In the genomic region with DNA sequence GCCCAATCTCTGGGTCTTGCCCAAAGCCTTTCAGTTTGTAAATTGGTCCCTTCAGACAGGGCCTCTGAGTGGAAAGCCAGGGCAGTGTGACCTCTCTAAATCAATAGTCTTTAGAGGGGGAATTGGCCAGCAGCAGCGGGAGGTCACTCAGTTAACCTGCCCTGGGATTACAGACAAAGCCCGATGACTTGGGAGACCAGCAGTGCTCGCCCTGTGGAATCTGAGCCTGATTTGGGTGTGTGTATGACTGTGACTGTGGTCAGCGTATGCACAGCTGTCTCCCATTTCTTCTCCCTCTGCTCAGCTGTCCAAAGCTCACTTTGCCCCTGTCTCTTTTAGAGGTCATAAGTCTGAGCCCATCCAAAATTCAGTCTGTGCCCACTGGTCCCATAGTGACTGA, we compare ENCODE assay signal across 34 mouse cellular contexts. TPM values are rescaled to one million over a fixed set of nuclear protein-coding genes. Genes with fewer than 3 reads are reported as not detected.
DNase-seq lines count a peak whose midpoint lies in the region; ATAC-seq and TF ChIP-seq lines count a peak whose summit lies in the region.
"Had no signal": no experiment of that assay in that cellular context is flagged by ENCODE, and none has a peak within 500 bp of the region (broad histone marks: within the 10 kb centered on the region; RNA-seq: fewer than 3 reads in every experiment).

No protein-coding gene starts in this region.

- ATAC-seq in kidney, embryonic 15.5 days (replicated peaks; ENCODE audit: low FRiP score): 0 out of 2 replicates have a peak, but pooled peaks have one; percentile 34
- no peak for ATAC-seq in midbrain, embryonic 11.5 days (ENCODE audit: low FRiP score)
- ATAC-seq: forebrain, embryonic 15.5 days; liver, postnatal 0 days; Patski had no signal

- 30% methylated on average over 4 of the region's 4 CpGs for WGBS in kidney, embryonic 15.5 days
- WGBS in kidney, adult 2 months: 59% methylated on average over 4 of the region's 4 CpGs
- WGBS in midbrain, embryonic 10.5 days: 24% methylated on average over 4 of the region's 4 CpGs
- 30% methylated on average over 4 of the region's 4 CpGs for WGBS in midbrain, embryonic 11.5 days

- H3K27me3 ChIP-seq in kidney, embryonic 15.5 days: no peaks in the 10 kb centered on the region
- no peaks in the 10 kb centered on the region for H3K27me3 ChIP-seq in kidney, adult 2 months (replicated peaks; ENCODE audit: control insufficient read depth, insufficient read depth, low read length)
- no peaks in the 10 kb centered on the region for H3K27me3 ChIP-seq in midbrain, embryonic 10.5 days (ENCODE audit: low read depth, poor library complexity, severe bottlenecking)
- H3K27me3 ChIP-seq in midbrain, embryonic 11.5 days (ENCODE audit: control insufficient read depth, insufficient read depth, low read length): no peaks in the 10 kb centered on the region
- H3K27me3 ChIP-seq: forebrain, embryonic 15.5 days; hindbrain, embryonic 15.5 days; limb, embryonic 12.5 days; neural tube, embryonic 13.5 days; Patski had no signal

- H3K4me2 ChIP-seq in kidney, embryonic 15.5 days: no peak overlapping the region
- H3K4me2 ChIP-seq in midbrain, embryonic 11.5 days: no peak overlapping the region
- H3K4me2 ChIP-seq: forebrain, embryonic 15.5 days; heart, embryonic 11.5 days; hindbrain, embryonic 15.5 days; limb, embryonic 12.5 days; liver, embryonic 11.5 days; neural tube, embryonic 13.5 days had no signal

- H3K9me3 ChIP-seq in kidney, embryonic 15.5 days (replicated peaks): no peaks in the 10 kb centered on the region
- H3K9me3 ChIP-seq in midbrain, embryonic 10.5 days (replicated peaks): no peaks in the 10 kb centered on the region; the same call in 1 of the 2 replicates
- no peaks in the 10 kb centered on the region for H3K9me3 ChIP-seq in midbrain, embryonic 11.5 days (ENCODE audit: control insufficient read depth, low read length)
- H3K9me3 ChIP-seq: forebrain, embryonic 15.5 days; hindbrain, embryonic 15.5 days; limb, embryonic 12.5 days; neural tube, embryonic 13.5 days had no signal

- DNase-seq in embryo, embryonic 10 days (ENCODE audit: low spot score): peak; percentile 67
- DNase-seq in embryo, embryonic 9.5 days (ENCODE audit: extremely low spot score): no peak
- no peak for DNase-seq in kidney, adult 2 months
- DNase-seq in midbrain, embryonic 10.5 days (ENCODE audit: low spot score): peak; percentile 54
- DNase-seq in midbrain, embryonic 11.5 days (ENCODE audit: low spot score, missing footprints): no peak
- no peak for DNase-seq in lung, postnatal 25 days (ENCODE audit: low spot score)
- DNase-seq in Muller cell, postnatal 12 days (ENCODE audit: inconsistent ontology term): no peak
- DNase-seq: adrenal gland, postnatal 10 days; cerebellum, adult 9-10 months; cerebellum, postnatal 36 days; gastrocnemius, adult 2 months; gastrocnemius, postnatal 36 days; heart, adult 18-20 months; heart, postnatal 36 days; kidney, adult 8-10 months; liver, postnatal 0 days; right cerebral cortex, postnatal 4 days; thymus, adult 18-20 months; thymus, postnatal 25 days had no signal

- peaks cover 18% of the 10 kb centered on the region for H3K4me1 ChIP-seq in kidney, embryonic 15.5 days
- H3K4me1 ChIP-seq in kidney, adult 2 months (ENCODE audit: control insufficient read depth, insufficient read depth, low read length): no peaks in the 10 kb centered on the region
- H3K4me1 ChIP-seq in midbrain, embryonic 10.5 days: peaks cover 41% of the 10 kb centered on the region
- peaks cover 6% of the 10 kb centered on the region for H3K4me1 ChIP-seq in midbrain, embryonic 11.5 days (ENCODE audit: control insufficient read depth, insufficient read depth, low read length)
- H3K4me1 ChIP-seq: megakaryocyte, embryonic 14.5 days had no signal

- no peak overlapping the region for H3K4me3 ChIP-seq in kidney, embryonic 15.5 days (replicated peaks)
- H3K4me3 ChIP-seq in kidney, adult 2 months (ENCODE audit: insufficient read depth, low read depth, low read length): no peak overlapping the region
- H3K4me3 ChIP-seq in midbrain, embryonic 10.5 days: no peak overlapping the region
- no peak overlapping the region for H3K4me3 ChIP-seq in midbrain, embryonic 11.5 days (ENCODE audit: low read depth, low read length)
- H3K4me3 ChIP-seq: forebrain, embryonic 15.5 days; gastrocnemius, adult 2 months; hindbrain, embryonic 15.5 days; left cerebral cortex, adult 2 months; limb, embryonic 12.5 days; megakaryocyte, embryonic 14.5 days; neural tube, embryonic 13.5 days had no signal

- H3K9ac ChIP-seq in kidney, embryonic 15.5 days: no peak overlapping the region
- H3K9ac ChIP-seq in midbrain, embryonic 11.5 days (ENCODE audit: low read length): no peak overlapping the region
- H3K9ac ChIP-seq: forebrain, embryonic 15.5 days; hindbrain, embryonic 15.5 days; limb, embryonic 12.5 days; liver, postnatal 0 days; neural tube, embryonic 13.5 days had no signal

- H3K27ac ChIP-seq in kidney, embryonic 15.5 days: 0 out of 2 replicates have a peak overlapping the region, but pooled peaks have one; percentile 14
- H3K27ac ChIP-seq in kidney, adult 2 months (ENCODE audit: insufficient read depth, low read depth, low read length): no peak overlapping the region
- H3K27ac ChIP-seq in midbrain, embryonic 10.5 days (replicated peaks): peak overlapping the region; percentile 50; the same call in 1 of the 2 replicates
- no peak overlapping the region for H3K27ac ChIP-seq in midbrain, embryonic 11.5 days (ENCODE audit: low read depth, low read length)
- H3K27ac ChIP-seq: forebrain, embryonic 15.5 days; gastrocnemius, adult 2 months; hindbrain, embryonic 15.5 days; left cerebral cortex, adult 2 months; limb, embryonic 12.5 days; neural tube, embryonic 13.5 days; stomach, postnatal 0 days had no signal

- TF ChIP-seq CTCF in kidney, adult 2 months (conservative IDR thresholded peaks at IDR 0.05; ENCODE audit: insufficient read depth, insufficient read length, low read depth, low read length): no peak

- TF ChIP-seq POLR2A in kidney, adult 2 months (IDR thresholded peaks at IDR 0.05; ENCODE audit: low read depth, low read length): no peak

- H3K36me3 ChIP-seq in kidney, embryonic 15.5 days: no peaks in the 10 kb centered on the region
- H3K36me3 ChIP-seq in kidney, adult 2 months (ENCODE audit: control insufficient read depth, insufficient read depth, low read length): no peaks in the 10 kb centered on the region
- H3K36me3 ChIP-seq in midbrain, embryonic 10.5 days: no peaks in the 10 kb centered on the region
- H3K36me3 ChIP-seq in midbrain, embryonic 11.5 days (ENCODE audit: control insufficient read depth, insufficient read depth, low read length): no peaks in the 10 kb centered on the region
- H3K36me3 ChIP-seq: forebrain, embryonic 15.5 days; G1E; hindbrain, embryonic 15.5 days; limb, embryonic 12.5 days; neural tube, embryonic 13.5 days had no signal

RNA-seq across cellular contexts. Expression of gene Capn8, which starts 55.7 kb away (rescaled TPM):
- 0.19 TPM in 1 of 2 replicates, not detected in the other for polyA plus RNA-seq in kidney, embryonic 15.5 days (2015; fragmentation: Nextera tagmentation; extraction: Ambion mirVana)
- polyA plus RNA-seq in kidney, adult 2 months (2012; rRNA removed): 0.03 TPM in 1 of 2 replicates, not detected in the other
- 0.05 and 0.09 TPM in 2 replicates for polyA plus RNA-seq in midbrain, embryonic 10.5 days (2016; fragmentation: Nextera tagmentation; extraction: Ambion mirVana)
- 0.12 TPM in 1 of 2 replicates, not detected in the other for polyA plus RNA-seq in midbrain, embryonic 11.5 days (2014; fragmentation: Nextera tagmentation; extraction: Ambion mirVana)
- polyA plus RNA-seq: embryonic facial prominence, embryonic 11.5 days; G1E; heart, embryonic 11.5 days; heart, embryonic 16.5 days; hindbrain, embryonic 15.5 days; limb, embryonic 12.5 days; liver, embryonic 11.5 days; liver, postnatal 0 days; spleen, adult 2 months had no signal

Comparison
In these comparisons a context has a peak if more than half of its experiments do, and no peak if none do; other contexts are left out.
1. DNase-seq: peak in embryo, embryonic 10 days (single experiment) and midbrain, embryonic 10.5 days (single experiment); none in embryo, embryonic 9.5 days (single experiment), kidney, adult 2 months (single experiment), midbrain, embryonic 11.5 days (single experiment), lung, postnatal 25 days (single experiment) and Muller cell, postnatal 12 days (single experiment).
2. H3K27ac ChIP-seq: peak in kidney, embryonic 15.5 days (single experiment) and midbrain, embryonic 10.5 days (single experiment); none in kidney, adult 2 months (single experiment) and midbrain, embryonic 11.5 days (single experiment).